Mouse (Mus musculus) limb, embryonic 10.5 days (tissue): ENCODE results near the gene Lekr1. TPM values are rescaled to one million over a fixed set of nuclear protein-coding genes. Genes with fewer than 3 reads are reported as not detected.

Experiments used
- DNase-seq: peaks from one replicate; pipeline ENCODE4 v3.0.0-alpha.2; 2017; ENCODE audit warnings: low spot score
- H3K27ac ChIP-seq: fragments of 300-500 bp; sonication (generic); 2 replicates; pipeline ENCODE4 v1.5.1; 2016; ENCODE audit warnings: mild to moderate bottlenecking
- H3K27me3 ChIP-seq: fragments of 300-500 bp; sonication (generic); 2 replicates; pipeline ENCODE4 v1.6.1; 2016; ENCODE audit warnings: low read depth, mild to moderate bottlenecking; ENCODE audit not compliant: poor library complexity, severe bottlenecking
- H3K36me3 ChIP-seq: fragments of 300-500 bp; sonication (generic); 2 replicates; pipeline ENCODE4 v1.6.1; 2016; ENCODE audit warnings: mild to moderate bottlenecking, moderate library complexity
- H3K4me1 ChIP-seq: fragments of 300-500 bp; sonication (generic); 2 replicates; pipeline ENCODE4 v1.6.1; 2016
- H3K4me3 ChIP-seq: fragments of 300-500 bp; sonication (generic); 2 replicates; pipeline ENCODE4 v1.5.1; 2016; ENCODE audit warnings: mild to moderate bottlenecking, moderate library complexity
- H3K9me3 ChIP-seq: fragments of 300-500 bp; sonication (generic); replicated peaks from 2 replicates; pipeline ENCODE4 v1.6.1; 2016; ENCODE audit warnings: mild to moderate bottlenecking
- WGBS: fragments of 180-500 bp; shearing (Covaris S2); methylation state at CpG from one replicate; pipeline ENCODE4 v1.1.7; 2016; 5-methylcytosine and 5-hydroxymethylcytosine counted together
- polyA plus RNA-seq: library from polyadenylated mRNA; unstranded; fragments of >200 nt; fragmentation: Nextera tagmentation; extraction: Ambion mirVana; gene quantifications from 2 replicates; pipeline ENCODE4 v1.2.1, GENCODE M21; 2016

Gene Lekr1
- polyA plus RNA-seq, 1 experiment from 2014 or later: 5.3 TPM

GRCm38 (mm10) chr3:65797345-65798137 lies 131.5 kb downstream of the Lekr1 start:
- WGBS: 91% methylated on average over 5 of the region's 5 CpGs
- no peak for DNase-seq
- no peaks in the 10 kb centered on the region for H3K36me3 ChIP-seq

GRCm38 (mm10) chr3:65800962-65801361 lies 134.9 kb downstream of the Lekr1 start:
- Histone ChIP-seq H3K4me1 (no peaks in the 10 kb centered on the region), H3K36me3 (no peaks in the 10 kb centered on the region), H3K27ac (no peak overlapping the region), H3K27me3 (no peaks in the 10 kb centered on the region), H3K9me3 (no peaks in the 10 kb centered on the region), H3K4me3 (no peak overlapping the region)
- DNase-seq: no peak
- 92% methylated on average over 4 of the region's 4 CpGs for WGBS

More at GRCm38 (mm10) chr3:65797345-65798137, 131.5 kb downstream of the Lekr1 start:
- Histone ChIP-seq H3K4me1 (no peaks in the 10 kb centered on the region; the same call in 1 of the 2 replicates), H3K27ac (no peak overlapping the region), H3K27me3 (no peaks in the 10 kb centered on the region), H3K4me3 (no peak overlapping the region), H3K9me3 (no peaks in the 10 kb centered on the region)

- H3K27me3 ChIP-seq: no peaks in the 10 kb centered on the region
- H3K4me1 ChIP-seq: no peaks in the 10 kb centered on the region
- DNase-seq: no peak
- H3K4me3 ChIP-seq: no peak overlapping the region
- 91% methylated on average over 5 of the region's 5 CpGs for WGBS
- H3K9me3 ChIP-seq: no peaks in the 10 kb centered on the region
- no peak overlapping the region for H3K27ac ChIP-seq
- H3K36me3 ChIP-seq: no peaks in the 10 kb centered on the region
These were observed 136.2 kb downstream of the Lekr1 start for GRCm38 (mm10) chr3:65802185-65802584.

- H3K4me1 ChIP-seq: no peaks in the 10 kb centered on the region
- 79% methylated on average over 5 of the region's 5 CpGs for WGBS
- no peaks in the 10 kb centered on the region for H3K27me3 ChIP-seq
- DNase-seq: no peak
- H3K4me3 ChIP-seq: no peak overlapping the region
- no peak overlapping the region for H3K27ac ChIP-seq
- H3K36me3 ChIP-seq: no peaks in the 10 kb centered on the region
- H3K9me3 ChIP-seq: no peaks in the 10 kb centered on the region
These were observed 136.8 kb downstream of the Lekr1 start for GRCm38 (mm10) chr3:65802868-65803267.

- no peak overlapping the region for H3K27ac ChIP-seq
- DNase-seq: no peak
- 85% methylated on average over 6 of the region's 6 CpGs for WGBS
- H3K4me1 ChIP-seq: peaks cover 9% of the 10 kb centered on the region
- no peak overlapping the region for H3K4me3 ChIP-seq
- H3K9me3 ChIP-seq: no peaks in the 10 kb centered on the region
- H3K27me3 ChIP-seq: no peaks in the 10 kb centered on the region
- H3K36me3 ChIP-seq: no peaks in the 10 kb centered on the region
These were observed 148.9 kb downstream of the Lekr1 start for GRCm38 (mm10) chr3:65814881-65815280.

GRCm38 (mm10) chr3:65816012-65816411 lies 150.0 kb downstream of the Lekr1 start:
- H3K4me1 ChIP-seq: peaks cover 16% of the 10 kb centered on the region

GRCm38 (mm10) chr3:65818597-65818996 lies 152.6 kb downstream of the Lekr1 start:
- Histone ChIP-seq H3K4me3 (no peak overlapping the region), H3K36me3 (no peaks in the 10 kb centered on the region), H3K27ac (no peak overlapping the region), H3K27me3 (no peaks in the 10 kb centered on the region), H3K9me3 (no peaks in the 10 kb centered on the region), H3K4me1 (peaks cover 16% of the 10 kb centered on the region)
- WGBS: 72% methylated on average over 4 of the region's 4 CpGs
- no peak for DNase-seq

More at GRCm38 (mm10) chr3:65816012-65816411, 150.0 kb downstream of the Lekr1 start:
- Histone ChIP-seq H3K27ac (no peak overlapping the region), H3K9me3 (no peaks in the 10 kb centered on the region), H3K27me3 (no peaks in the 10 kb centered on the region), H3K4me3 (no peak overlapping the region), H3K36me3 (no peaks in the 10 kb centered on the region)
- WGBS: 88% methylated on average over 10 of the region's 10 CpGs
- no peak for DNase-seq

GRCm38 (mm10) chr3:65819841-65820240 lies 153.8 kb downstream of the Lekr1 start:
- no peak for DNase-seq
- 48% methylated on average over 6 of the region's 6 CpGs for WGBS
- Histone ChIP-seq H3K27ac (peak overlapping the region; percentile 43; the same call in 1 of the 2 replicates), H3K27me3 (no peaks in the 10 kb centered on the region), H3K4me1 (peaks cover 18% of the 10 kb centered on the region), H3K9me3 (no peaks in the 10 kb centered on the region), H3K4me3 (no peak overlapping the region), H3K36me3 (no peaks in the 10 kb centered on the region)

- H3K9me3 ChIP-seq: no peaks in the 10 kb centered on the region
- H3K27me3 ChIP-seq: no peaks in the 10 kb centered on the region
- no peak overlapping the region for H3K4me3 ChIP-seq
- DNase-seq: no peak
- H3K4me1 ChIP-seq: peaks cover 20% of the 10 kb centered on the region
- no peaks in the 10 kb centered on the region for H3K36me3 ChIP-seq
- H3K27ac ChIP-seq: no peak overlapping the region
- 71% methylated on average over 3 of the region's 3 CpGs for WGBS
These were observed 158.9 kb downstream of the Lekr1 start for GRCm38 (mm10) chr3:65824886-65825285.

GRCm38 (mm10) chr3:65826716-65827115 lies 160.7 kb downstream of the Lekr1 start:
- H3K27ac ChIP-seq: no peak overlapping the region
- peaks cover 7% of the 10 kb centered on the region; the same call in 1 of the 2 replicates for H3K27me3 ChIP-seq
- WGBS: 77% methylated on average over 6 of the region's 6 CpGs

GRCm38 (mm10) chr3:65827400-65827799 lies 161.4 kb downstream of the Lekr1 start:
- H3K36me3 ChIP-seq: no peaks in the 10 kb centered on the region
- H3K9me3 ChIP-seq: no peaks in the 10 kb centered on the region
- H3K4me1 ChIP-seq: peaks cover 26% of the 10 kb centered on the region
- no peak overlapping the region for H3K27ac ChIP-seq
- no peak for DNase-seq
- no peak overlapping the region for H3K4me3 ChIP-seq
- H3K27me3 ChIP-seq: peaks cover 7% of the 10 kb centered on the region; the same call in 1 of the 2 replicates
- 92% methylated on average over 5 of the region's 5 CpGs for WGBS

More at GRCm38 (mm10) chr3:65826716-65827115, 160.7 kb downstream of the Lekr1 start:
- no peak overlapping the region for H3K4me3 ChIP-seq
- peaks cover 26% of the 10 kb centered on the region for H3K4me1 ChIP-seq
- no peaks in the 10 kb centered on the region for H3K9me3 ChIP-seq
- no peaks in the 10 kb centered on the region for H3K36me3 ChIP-seq
- DNase-seq: no peak

- H3K27me3 ChIP-seq: peaks cover 7% of the 10 kb centered on the region; the same call in 1 of the 2 replicates
- H3K27ac ChIP-seq: no peak overlapping the region
- H3K36me3 ChIP-seq: no peaks in the 10 kb centered on the region
- H3K4me1 ChIP-seq: peaks cover 26% of the 10 kb centered on the region
- no peak for DNase-seq
- 85% methylated on average over 3 of the region's 3 CpGs for WGBS
- H3K4me3 ChIP-seq: no peak overlapping the region
- H3K9me3 ChIP-seq: no peaks in the 10 kb centered on the region
These were observed 162.0 kb downstream of the Lekr1 start for GRCm38 (mm10) chr3:65828020-65828419.

- 31% methylated on average over 7 of the region's 7 CpGs for WGBS
- H3K4me1 ChIP-seq: peaks cover 26% of the 10 kb centered on the region
- no peaks in the 10 kb centered on the region for H3K36me3 ChIP-seq
- H3K27me3 ChIP-seq: peaks cover 7% of the 10 kb centered on the region; the same call in 1 of the 2 replicates
- DNase-seq: no peak
- no peak overlapping the region for H3K4me3 ChIP-seq
- H3K27ac ChIP-seq: no peak overlapping the region
- no peaks in the 10 kb centered on the region for H3K9me3 ChIP-seq
These were observed 163.2 kb downstream of the Lekr1 start for GRCm38 (mm10) chr3:65829230-65829629.
